Mouse (Mus musculus) neural tube, embryonic 14.5 days (tissue): ENCODE results near the gene Maml3. TPM values are rescaled to one million over a fixed set of nuclear protein-coding genes. Genes with fewer than 3 reads are reported as not detected.

ENCODE experiments used
- ATAC-seq: fragments of 200-750 bp; cut with Nextera tagmentation; 2 replicates; pipeline ENCODE4 v1.8.0; 2017; ENCODE audit warnings: low read depth, mild to moderate bottlenecking, moderate TSS enrichment, moderate library complexity
- H3K27ac ChIP-seq: fragments of 300-500 bp; sonication (generic); 2 replicates; pipeline ENCODE4 v1.5.1; 2014; ENCODE audit warnings: low read depth, mild to moderate bottlenecking, control low read depth, low read length, moderate library complexity, mixed read lengths
- H3K27me3 ChIP-seq: fragments of 300-500 bp; sonication (generic); 2 replicates; pipeline ENCODE4 v1.6.1; 2014; ENCODE audit warnings: low read length; ENCODE audit not compliant: control insufficient read depth, insufficient read depth
- H3K36me3 ChIP-seq: fragments of 300-500 bp; sonication (generic); 2 replicates; pipeline ENCODE4 v1.6.1; 2014; ENCODE audit warnings: low read length, mixed read lengths; ENCODE audit not compliant: control insufficient read depth, insufficient read depth
- H3K4me1 ChIP-seq: fragments of 300-500 bp; sonication (generic); 2 replicates; pipeline ENCODE4 v1.6.1; 2014; ENCODE audit warnings: low read length; ENCODE audit not compliant: control insufficient read depth, insufficient read depth
- H3K4me2 ChIP-seq: fragments of 300-500 bp; sonication (generic); 2 replicates; pipeline ENCODE4 v1.6.1; 2014; ENCODE audit warnings: mild to moderate bottlenecking, low read depth, low read length, control low read depth
- H3K4me3 ChIP-seq: fragments of 300-500 bp; sonication (generic); 2 replicates; pipeline ENCODE4 v1.5.1; 2014; ENCODE audit warnings: low read depth, low read length, control low read depth, mixed read lengths
- H3K9ac ChIP-seq: fragments of 300-500 bp; sonication (generic); replicated peaks from 2 replicates; pipeline ENCODE4 v1.6.1; 2014; ENCODE audit warnings: low read depth, mild to moderate bottlenecking, control low read depth, low read length, mixed read lengths
- H3K9me3 ChIP-seq: fragments of 300-500 bp; sonication (generic); 2 replicates; pipeline ENCODE4 v1.6.1; 2016; ENCODE audit warnings: low read length; ENCODE audit not compliant: control insufficient read depth
- WGBS: fragments of 180-500 bp; shearing (Covaris S2); extraction: QIAGEN DNeasy Blood & Tissue Kit; methylation state at CpG from one replicate; pipeline ENCODE4 v1.1.7; 2014; 5-methylcytosine and 5-hydroxymethylcytosine counted together
- polyA plus RNA-seq: library from polyadenylated mRNA; unstranded; fragments of >200 nt; fragmentation: Nextera tagmentation; extraction: Ambion mirVana; gene quantifications from 2 replicates; pipeline ENCODE4 v1.2.1, GENCODE M21; 2014

Maml3 gene
- polyA plus RNA-seq, 1 experiment from 2014 or later, result 8.2 TPM

GRCm38 (mm10) chr3:51965436-51965835 lies 139.4 kb downstream of the Maml3 start:
- 47% methylated on average over 2 of the region's 2 CpGs for WGBS
- H3K4me3 ChIP-seq, result no peak overlapping the region
- H3K4me2 ChIP-seq, result no peak overlapping the region

GRCm38 (mm10) chr3:51965008-51965407 lies 139.9 kb downstream of the Maml3 start:
- Histone ChIP-seq H3K9me3 (no peaks in the 10 kb centered on the region), H3K36me3 (no peaks in the 10 kb centered on the region), H3K4me1 (peaks cover 25% of the 10 kb centered on the region; the same call in 1 of the 2 replicates), H3K27ac (peak overlapping the region; percentile 85; the same call in 1 of the 2 replicates), H3K4me2 (no peak overlapping the region), H3K4me3 (no peak overlapping the region), H3K27me3 (no peaks in the 10 kb centered on the region), H3K9ac (no peak overlapping the region)
- ATAC-seq, result no peak
- 40% methylated on average over 3 of the region's 3 CpGs for WGBS

More at GRCm38 (mm10) chr3:51965436-51965835, 139.4 kb downstream of the Maml3 start:
- Histone ChIP-seq H3K27ac (0 out of 2 replicates have a peak overlapping the region, but pooled peaks have one; percentile 85), H3K9ac (no peak overlapping the region), H3K9me3 (no peaks in the 10 kb centered on the region), H3K36me3 (no peaks in the 10 kb centered on the region), H3K27me3 (no peaks in the 10 kb centered on the region), H3K4me1 (peaks cover 25% of the 10 kb centered on the region; the same call in 1 of the 2 replicates)
- ATAC-seq, result no peak

- 10% methylated on average over 4 of the region's 4 CpGs for WGBS
- H3K27ac ChIP-seq, result peak overlapping the region; percentile 85
- H3K27me3 ChIP-seq, result no peaks in the 10 kb centered on the region
- H3K4me3 ChIP-seq, result no peak overlapping the region
- no peaks in the 10 kb centered on the region for H3K9me3 ChIP-seq
- peak; percentile 67 for ATAC-seq
- peaks cover 25% of the 10 kb centered on the region; the same call in 1 of the 2 replicates for H3K4me1 ChIP-seq
- H3K36me3 ChIP-seq, result no peaks in the 10 kb centered on the region
- H3K4me2 ChIP-seq, result no peak overlapping the region; the same call in 1 of the 2 replicates
- peak overlapping the region; percentile 41 for H3K9ac ChIP-seq
Measured at GRCm38 (mm10) chr3:51963891-51964593, 140.8 kb downstream of the Maml3 start.

GRCm38 (mm10) chr3:51963151-51963791 lies 141.6 kb downstream of the Maml3 start:
- peaks cover 25% of the 10 kb centered on the region; the same call in 1 of the 2 replicates for H3K4me1 ChIP-seq

GRCm38 (mm10) chr3:51958751-51959150 lies 146.1 kb downstream of the Maml3 start:
- WGBS, result 81% methylated on average over 2 of the region's 2 CpGs
- no peak for ATAC-seq

More at GRCm38 (mm10) chr3:51963151-51963791, 141.6 kb downstream of the Maml3 start:
- WGBS, result 49% methylated on average over 9 of the region's 9 CpGs
- Histone ChIP-seq H3K27me3 (no peaks in the 10 kb centered on the region), H3K4me2 (no peak overlapping the region), H3K27ac (peak overlapping the region; percentile 85), H3K4me3 (no peak overlapping the region), H3K9me3 (no peaks in the 10 kb centered on the region), H3K36me3 (no peaks in the 10 kb centered on the region), H3K9ac (peak overlapping the region; percentile 41)
- ATAC-seq, result peak; percentile 35

GRCm38 (mm10) chr3:51954441-51954840 lies 150.4 kb downstream of the Maml3 start:
- H3K27ac ChIP-seq, result no peak overlapping the region
- 62% methylated on average over 4 of the region's 4 CpGs for WGBS
- no peaks in the 10 kb centered on the region for H3K9me3 ChIP-seq
- H3K27me3 ChIP-seq, result no peaks in the 10 kb centered on the region
- no peak overlapping the region for H3K9ac ChIP-seq
- no peaks in the 10 kb centered on the region for H3K36me3 ChIP-seq
- no peak overlapping the region for H3K4me3 ChIP-seq
- H3K4me2 ChIP-seq, result no peak overlapping the region
- no peak for ATAC-seq
- H3K4me1 ChIP-seq, result peaks cover 5% of the 10 kb centered on the region; the same call in 1 of the 2 replicates

More at GRCm38 (mm10) chr3:51958751-51959150, 146.1 kb downstream of the Maml3 start:
- Histone ChIP-seq H3K4me3 (no peak overlapping the region), H3K9me3 (no peaks in the 10 kb centered on the region), H3K4me1 (peaks cover 12% of the 10 kb centered on the region; the same call in 1 of the 2 replicates), H3K9ac (no peak overlapping the region), H3K27me3 (no peaks in the 10 kb centered on the region), H3K27ac (no peak overlapping the region), H3K36me3 (no peaks in the 10 kb centered on the region), H3K4me2 (no peak overlapping the region)

GRCm38 (mm10) chr3:51953927-51954326 lies 150.9 kb downstream of the Maml3 start:
- no peaks in the 10 kb centered on the region for H3K27me3 ChIP-seq
- no peak overlapping the region for H3K4me3 ChIP-seq
- H3K4me1 ChIP-seq, result peaks cover 5% of the 10 kb centered on the region; the same call in 1 of the 2 replicates
- H3K9ac ChIP-seq, result no peak overlapping the region
- peak; percentile 25; the same call in 1 of the 2 replicates for ATAC-seq
- no peak overlapping the region for H3K27ac ChIP-seq
- WGBS, result 34% methylated on average over 11 of the region's 11 CpGs
- no peak overlapping the region; the same call in 1 of the 2 replicates for H3K4me2 ChIP-seq
- H3K36me3 ChIP-seq, result no peaks in the 10 kb centered on the region
- no peaks in the 10 kb centered on the region for H3K9me3 ChIP-seq

- H3K9ac ChIP-seq, result no peak overlapping the region
- no peaks in the 10 kb centered on the region for H3K9me3 ChIP-seq
- no peaks in the 10 kb centered on the region for H3K27me3 ChIP-seq
- H3K4me2 ChIP-seq, result no peak overlapping the region
- H3K27ac ChIP-seq, result no peak overlapping the region
- H3K4me1 ChIP-seq, result peaks cover 5% of the 10 kb centered on the region; the same call in 1 of the 2 replicates
- H3K4me3 ChIP-seq, result no peak overlapping the region
- H3K36me3 ChIP-seq, result no peaks in the 10 kb centered on the region
- no peak for ATAC-seq
- WGBS, result 62% methylated on average over 33 of the region's 33 CpGs
Measured at GRCm38 (mm10) chr3:51952728-51953623, 151.9 kb downstream of the Maml3 start.
